Mouse (Mus musculus) lung, postnatal 0 days (tissue): Measurements from ENCODE around the gene Abcg8.

Experiments used
- CTCF ChIP-seq: IDR thresholded peaks from 2 replicates; pipeline ENCODE4 v1.5.1; 2016; ENCODE audit warnings: antibody characterized with exemption, mild to moderate bottlenecking
- EP300 ChIP-seq: IDR thresholded peaks from 2 replicates; pipeline ENCODE4 v1.6.1; 2016; ENCODE audit warnings: antibody characterized with exemption, mild to moderate bottlenecking, control low read depth

GRCm38 (mm10) chr17:84731361-84731760 lies 55.3 kb downstream of the Abcg8 start:
- TF ChIP-seq CTCF (no peak), EP300 (no peak)
